Mouse (Mus musculus): Measurements from ENCODE around the gene 2610528A11Rik.

The 2610528A11Rik gene

DNA sequence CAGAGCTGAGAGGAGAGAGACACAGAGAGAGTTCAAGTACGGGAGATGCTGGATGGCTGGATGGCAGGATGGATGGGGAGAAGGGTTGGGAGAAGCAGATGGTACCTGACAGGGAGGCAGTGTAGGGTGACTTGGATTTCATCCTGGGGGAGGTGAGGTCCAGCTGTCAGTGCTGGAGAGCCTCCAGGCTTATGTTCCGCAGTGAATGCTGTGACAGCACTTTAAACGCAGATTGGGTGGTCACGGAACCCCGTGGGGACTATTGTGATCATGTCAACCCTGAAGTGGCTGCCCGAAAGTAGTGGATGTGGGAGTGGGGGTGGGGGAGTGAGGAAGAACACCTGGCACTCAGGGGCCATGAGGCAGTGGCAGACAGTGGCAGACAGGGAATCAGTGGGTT is 19.4 kb downstream of the 2610528A11Rik start:
- DNase-seq (ENCODE audit: low read depth, low spot score): no peak

DNA sequence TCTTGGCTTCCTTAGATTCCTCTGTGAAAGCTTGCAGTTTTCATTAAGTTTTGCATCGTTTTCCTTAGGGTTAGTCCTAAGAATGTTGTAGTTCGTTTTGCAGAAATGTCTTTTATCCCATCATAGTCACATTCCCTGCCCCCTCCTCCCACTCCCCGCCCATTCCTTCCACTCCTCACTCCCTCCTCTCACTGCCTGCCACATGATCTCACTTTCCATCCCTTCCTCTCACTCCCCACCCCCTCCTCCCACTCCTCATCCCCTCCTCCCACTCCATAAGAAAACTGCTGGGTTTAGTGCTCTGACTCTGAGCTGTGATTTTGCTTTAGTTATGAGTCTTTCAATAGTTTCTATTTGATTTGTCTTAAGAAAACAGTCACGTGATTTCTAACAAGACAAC is 30.1 kb downstream of the 2610528A11Rik start:
- DNase-seq (ENCODE audit: low read depth, low spot score): no peak

DNA sequence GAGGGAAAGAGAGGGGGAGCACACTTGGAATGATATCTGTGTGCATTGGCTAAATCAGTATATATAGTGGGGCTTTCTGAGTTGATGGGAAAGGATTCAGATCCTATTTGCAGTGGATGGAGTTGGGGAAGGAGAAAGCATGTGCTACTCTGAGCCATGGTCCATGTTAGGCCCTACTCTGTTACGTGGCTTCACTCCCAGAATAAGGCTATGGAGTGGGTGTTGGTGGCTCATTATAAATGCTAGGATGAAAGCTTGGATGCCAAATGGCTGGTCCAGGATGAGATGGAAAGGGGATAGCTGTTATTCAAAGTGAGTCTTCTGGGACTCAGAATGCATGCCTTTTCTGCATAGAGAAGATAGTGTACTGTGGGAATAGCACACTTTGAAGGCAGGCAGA is 33.1 kb downstream of the 2610528A11Rik start:
- no peak for DNase-seq (ENCODE audit: low read depth, low spot score)

DNA sequence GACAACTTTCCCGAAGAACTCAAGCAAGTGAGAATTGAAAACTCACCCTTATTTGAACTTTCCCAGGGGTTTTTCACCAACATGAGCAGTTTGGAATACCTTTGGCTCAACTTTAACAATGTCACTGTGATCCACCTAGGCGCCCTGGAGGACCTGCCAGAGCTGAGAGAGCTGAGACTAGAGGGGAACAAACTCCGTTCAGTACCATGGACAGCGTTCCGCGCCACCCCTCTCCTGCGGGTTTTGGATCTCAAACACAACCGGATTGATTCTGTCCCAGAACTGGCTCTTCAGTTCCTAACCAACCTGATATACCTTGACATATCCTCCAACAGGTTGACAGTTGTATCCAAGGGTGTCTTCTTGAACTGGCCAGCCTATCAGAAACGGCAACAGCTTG is 45.3 kb downstream of the 2610528A11Rik start:
- DNase-seq (ENCODE audit: low read depth, low spot score): peak; percentile 80

DNA sequence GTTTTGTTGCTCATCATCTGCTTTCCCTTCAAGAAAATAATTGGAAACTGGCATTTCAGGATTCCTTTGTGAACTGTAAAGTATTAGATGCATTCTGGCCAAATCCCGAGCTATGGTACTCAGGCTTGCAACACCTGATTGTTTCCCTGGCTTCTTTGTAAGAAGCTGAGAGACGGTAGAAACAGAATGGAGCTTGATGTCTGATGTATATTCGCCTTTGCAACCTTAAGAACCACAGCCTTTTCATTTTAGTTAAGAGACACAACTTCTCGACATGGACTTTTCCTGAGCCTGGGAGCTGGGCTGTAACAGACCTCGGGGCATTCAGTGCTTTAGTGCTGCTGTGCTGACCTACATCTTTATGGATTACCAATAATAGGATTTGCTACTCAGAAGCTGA is 46.2 kb downstream of the 2610528A11Rik start, which contains the start of gene Lrit2:
Lrit2 (plus strand) TSS at position 301 of the 400 bp plus-strand sequence.
- DNase-seq (ENCODE audit: low read depth, low spot score): no peak

DNA sequence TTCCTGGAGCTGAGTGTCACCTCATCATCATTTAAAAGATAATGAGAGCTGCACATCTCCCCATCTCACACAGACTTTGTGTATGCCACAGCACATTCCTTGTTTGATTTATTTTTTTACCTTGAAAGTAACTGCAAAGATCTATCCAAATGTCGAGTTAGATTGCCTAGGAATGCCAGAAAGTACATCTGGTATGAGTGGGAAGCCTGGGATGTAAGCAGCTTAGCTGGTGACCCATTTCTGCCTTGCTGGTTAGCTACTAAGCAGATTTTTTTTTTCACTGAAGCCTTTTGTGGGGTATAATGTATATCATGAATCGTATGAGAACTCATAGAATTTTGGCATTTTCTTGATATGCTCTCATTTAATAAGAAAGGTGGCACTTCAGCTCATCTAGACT is 47.2 kb downstream of the 2610528A11Rik start:
- no peak for DNase-seq (ENCODE audit: low read depth, low spot score)

DNA sequence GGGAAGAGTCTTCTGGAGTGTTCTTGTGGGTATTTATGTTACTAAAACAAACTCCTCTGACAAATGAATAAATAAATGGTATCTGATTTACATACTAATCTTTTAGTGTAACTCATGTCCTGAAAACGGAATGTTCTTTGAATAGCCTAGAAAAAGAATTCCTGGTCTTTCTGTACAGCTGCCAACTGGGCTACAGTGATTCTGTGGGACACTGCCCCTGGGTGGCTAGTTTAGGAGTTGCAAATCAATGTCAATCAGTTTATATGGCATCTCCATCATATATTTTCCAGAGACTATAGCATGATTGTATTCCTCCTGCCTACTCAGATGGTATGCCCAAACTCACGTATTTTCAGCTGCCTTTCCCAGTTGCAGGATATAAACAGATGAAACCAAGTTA is 49.0 kb downstream of the 2610528A11Rik start:
- no peak for DNase-seq (ENCODE audit: low read depth, low spot score)
